In genomic region chr2:168049002-168049635, GRCm38 (mm10) we compare ENCODE assay signal across 9 mouse cellular contexts. TPM values are rescaled to one million over a fixed set of nuclear protein-coding genes. Genes with fewer than 3 reads are reported as not detected.
A peak's percentile ranks its signal among the peaks of the same experiment; 100 is the strongest.
DNase-seq lines count a peak whose midpoint lies in the region; ATAC-seq and TF ChIP-seq lines count a peak whose summit lies in the region.
"Had no signal": no experiment of that assay in that cellular context is flagged by ENCODE, and none has a peak within 500 bp of the region (broad histone marks: within the 10 kb centered on the region; RNA-seq: fewer than 3 reads in every experiment).

No protein-coding gene starts in this region.

- TF ChIP-seq POLR2A in cerebellum, adult 2 months (IDR thresholded peaks at IDR 0.05; ENCODE audit: borderline replicate concordance, insufficient read depth, low read length), result no peak

- no peaks in the 10 kb centered on the region for H3K36me3 ChIP-seq in kidney, embryonic 14.5 days (ENCODE audit: control insufficient read depth, insufficient read depth, low read length)
- no peaks in the 10 kb centered on the region for H3K36me3 ChIP-seq in embryonic facial prominence, embryonic 13.5 days
- no peaks in the 10 kb centered on the region for H3K36me3 ChIP-seq in intestine, embryonic 14.5 days (ENCODE audit: control insufficient read depth, insufficient read depth, low read length)
- no peaks in the 10 kb centered on the region for H3K36me3 ChIP-seq in midbrain, embryonic 15.5 days (replicated peaks)

- H3K27ac ChIP-seq in kidney, embryonic 14.5 days (ENCODE audit: low read depth, low read length), result no peak overlapping the region
- H3K27ac ChIP-seq in embryonic facial prominence, embryonic 13.5 days, result peak overlapping the region; percentile 84
- H3K27ac ChIP-seq in intestine, embryonic 14.5 days (ENCODE audit: low read depth), result no peak overlapping the region; the same call in 1 of the 2 replicates
- H3K27ac ChIP-seq in midbrain, embryonic 15.5 days, result no peak overlapping the region
- no peak overlapping the region for H3K27ac ChIP-seq in cerebellum, adult 2 months (ENCODE audit: insufficient read depth, low read length)

- H3K4me2 ChIP-seq in kidney, embryonic 14.5 days (replicated peaks; ENCODE audit: low read depth, low read length), result peak overlapping the region; percentile 89
- H3K4me2 ChIP-seq in embryonic facial prominence, embryonic 13.5 days, result peak overlapping the region; percentile 93
- peak overlapping the region; percentile 91 for H3K4me2 ChIP-seq in intestine, embryonic 14.5 days (ENCODE audit: low read length)
- peak overlapping the region; percentile 81; the same call in 1 of the 2 replicates for H3K4me2 ChIP-seq in midbrain, embryonic 15.5 days

- peaks cover 14% of the 10 kb centered on the region for H3K27me3 ChIP-seq in kidney, embryonic 14.5 days (ENCODE audit: control insufficient read depth, insufficient read depth, low read length)
- peaks cover 17% of the 10 kb centered on the region for H3K27me3 ChIP-seq in embryonic facial prominence, embryonic 13.5 days
- H3K27me3 ChIP-seq in intestine, embryonic 14.5 days (replicated peaks; ENCODE audit: control insufficient read depth, insufficient read depth, low read length), result no peaks in the 10 kb centered on the region
- H3K27me3 ChIP-seq in midbrain, embryonic 15.5 days (replicated peaks), result peaks cover 34% of the 10 kb centered on the region
- H3K27me3 ChIP-seq in cerebellum, adult 2 months (ENCODE audit: control insufficient read depth, insufficient read depth, low read length), result no peaks in the 10 kb centered on the region; the same call in 1 of the 2 replicates
- H3K27me3 ChIP-seq: Patski had no signal

- 12% methylated on average over 16 of the region's 16 CpGs for WGBS in kidney, embryonic 14.5 days
- 5% methylated on average over 16 of the region's 16 CpGs for WGBS in embryonic facial prominence, embryonic 13.5 days
- WGBS in intestine, embryonic 14.5 days, result 19% methylated on average over 16 of the region's 16 CpGs
- WGBS in midbrain, embryonic 15.5 days, result 13% methylated on average over 16 of the region's 16 CpGs
- WGBS in cerebellum, adult 2 months, result 20% methylated on average over 16 of the region's 16 CpGs

- no peak for DNase-seq in kidney, adult 11 months
- no peak for DNase-seq in intestine, embryonic 14.5 days (ENCODE audit: low spot score)
- DNase-seq in cerebellum, adult 2 months, result no peak
- no peak for DNase-seq in cerebellum, postnatal 10 days
- DNase-seq in testis, postnatal 10 days (ENCODE audit: low spot score), result no peak

- H3K9me3 ChIP-seq in kidney, embryonic 14.5 days (ENCODE audit: control insufficient read depth, low read length), result no peaks in the 10 kb centered on the region; the same call in 1 of the 2 replicates
- 0 out of 2 replicates have a peak, but pooled peaks cover 4% of the 10 kb centered on the region for H3K9me3 ChIP-seq in embryonic facial prominence, embryonic 13.5 days
- H3K9me3 ChIP-seq in intestine, embryonic 14.5 days (ENCODE audit: control insufficient read depth, low read length), result no peaks in the 10 kb centered on the region
- no peaks in the 10 kb centered on the region for H3K9me3 ChIP-seq in midbrain, embryonic 15.5 days

- H3K4me1 ChIP-seq in kidney, embryonic 14.5 days (ENCODE audit: control insufficient read depth, insufficient read depth, low read length), result peaks cover 30% of the 10 kb centered on the region
- peaks cover 48% of the 10 kb centered on the region for H3K4me1 ChIP-seq in embryonic facial prominence, embryonic 13.5 days
- H3K4me1 ChIP-seq in intestine, embryonic 14.5 days (replicated peaks; ENCODE audit: control insufficient read depth, insufficient read depth, low read length), result peaks cover 39% of the 10 kb centered on the region
- H3K4me1 ChIP-seq in midbrain, embryonic 15.5 days, result peaks cover 21% of the 10 kb centered on the region
- H3K4me1 ChIP-seq in cerebellum, adult 2 months (ENCODE audit: control insufficient read depth, insufficient read depth, low read length), result 0 out of 2 replicates have a peak, but pooled peaks cover 2% of the 10 kb centered on the region

- TF ChIP-seq CTCF in cerebellum, adult 2 months (IDR thresholded peaks at IDR 0.05; ENCODE audit: borderline replicate concordance, insufficient read depth, low read depth, low read length), result no peak

- ATAC-seq in kidney, embryonic 14.5 days (ENCODE audit: low FRiP score, low TSS enrichment), result no peak; the same call in 1 of the 2 replicates
- ATAC-seq in embryonic facial prominence, embryonic 13.5 days (ENCODE audit: insufficient number of reproducible peaks, insufficient read depth, low FRiP score, low TSS enrichment, low read depth), result no peak
- no peak for ATAC-seq in intestine, embryonic 14.5 days (replicated peaks; ENCODE audit: low FRiP score, low TSS enrichment, low read depth)
- no peak for ATAC-seq in midbrain, embryonic 15.5 days (replicated peaks)
- ATAC-seq: Patski had no signal

- peak overlapping the region; percentile 54; the same call in 1 of the 2 replicates for H3K4me3 ChIP-seq in kidney, embryonic 14.5 days (ENCODE audit: low read length)
- peak overlapping the region; percentile 62 for H3K4me3 ChIP-seq in embryonic facial prominence, embryonic 13.5 days
- peak overlapping the region; percentile 60 for H3K4me3 ChIP-seq in intestine, embryonic 14.5 days (ENCODE audit: low read depth, low read length)
- H3K4me3 ChIP-seq in midbrain, embryonic 15.5 days, result no peak overlapping the region
- no peak overlapping the region for H3K4me3 ChIP-seq in cerebellum, adult 2 months (replicated peaks; ENCODE audit: insufficient read depth, low read depth, low read length)

- H3K9ac ChIP-seq in kidney, embryonic 14.5 days (ENCODE audit: low read depth, low read length), result no peak overlapping the region; the same call in 1 of the 2 replicates
- peak overlapping the region; percentile 78 for H3K9ac ChIP-seq in embryonic facial prominence, embryonic 13.5 days
- H3K9ac ChIP-seq in intestine, embryonic 14.5 days (ENCODE audit: low read length), result no peak overlapping the region; the same call in 1 of the 2 replicates
- no peak overlapping the region for H3K9ac ChIP-seq in midbrain, embryonic 15.5 days

RNA-seq across cellular contexts. Expression of gene Pard6b, which starts 31.7 kb away (rescaled TPM):
- polyA plus RNA-seq in kidney, embryonic 14.5 days (2014; fragmentation: Nextera tagmentation; extraction: Ambion mirVana), result 9.7 and 22.0 TPM in 2 replicates
- 3.0 and 3.9 TPM in 2 replicates for polyA plus RNA-seq in embryonic facial prominence, embryonic 13.5 days (2015; fragmentation: Nextera tagmentation; extraction: Ambion mirVana)
- polyA plus RNA-seq in intestine, embryonic 14.5 days (2014; fragmentation: Nextera tagmentation; extraction: Ambion mirVana), result 20.0 and 21.6 TPM in 2 replicates
- 7.5 TPM in 2 replicates for polyA plus RNA-seq in midbrain, embryonic 15.5 days (2015; fragmentation: Nextera tagmentation; extraction: Ambion mirVana)
- polyA plus RNA-seq in cerebellum, adult 2 months (2012; rRNA removed), result 5.3 and 5.7 TPM in 2 replicates

RNA-seq across cellular contexts. Expression of gene Ripor3, which starts 38.7 kb away (rescaled TPM):
- polyA plus RNA-seq in kidney, embryonic 14.5 days (2014; fragmentation: Nextera tagmentation; extraction: Ambion mirVana), result 0.53 and 1.0 TPM in 2 replicates
- 7.0 and 7.7 TPM in 2 replicates for polyA plus RNA-seq in embryonic facial prominence, embryonic 13.5 days (2015; fragmentation: Nextera tagmentation; extraction: Ambion mirVana)
- 3.8 and 4.8 TPM in 2 replicates for polyA plus RNA-seq in intestine, embryonic 14.5 days (2014; fragmentation: Nextera tagmentation; extraction: Ambion mirVana)
- 0.66 and 0.70 TPM in 2 replicates for polyA plus RNA-seq in midbrain, embryonic 15.5 days (2015; fragmentation: Nextera tagmentation; extraction: Ambion mirVana)
- polyA plus RNA-seq in cerebellum, adult 2 months (2012; rRNA removed), result 0.44 and 0.84 TPM in 2 replicates

Comparison
In these comparisons a context has a peak if more than half of its experiments do, and no peak if none do; other contexts are left out.
1. H3K4me3 ChIP-seq: peak in kidney, embryonic 14.5 days (single experiment), embryonic facial prominence, embryonic 13.5 days (single experiment) and intestine, embryonic 14.5 days (single experiment); none in midbrain, embryonic 15.5 days (single experiment) and cerebellum, adult 2 months (single experiment).
2. Peak in every context shown above with its lines, with median percentiles within 50 percentile points of each other: H3K4me2 ChIP-seq.